Mouse (Mus musculus) gastrocnemius, postnatal 4 days (tissue): ENCODE results near the gene Scn1b. TPM values are rescaled to one million over a fixed set of nuclear protein-coding genes. Genes with fewer than 3 reads are reported as not detected.
A peak's percentile ranks its signal among the peaks of the same experiment; 100 is the strongest.

Source experiments
- DNase-seq, 2 experiments: peaks; one replicate each; pipeline ENCODE4 v3.0.0; 2021 to 2022; ENCODE audit warnings: low spot score in 2 of 2, mixed read lengths in 2 of 2
- long read RNA-seq, 2 experiments: library from polyadenylated mRNA; stranded (forward); transcript quantifications; one replicate each; pipeline ENCODE4 v2.0.0; 2021
- total RNA-seq, 2 experiments: library from RNA; stranded (reverse); gene quantifications; 2 replicates each; pipeline ENCODE4 v1.2.3; 2021

Scn1b gene
- total RNA-seq, result 10 to 100 TPM; 90.6 to 98.1 TPM
- long read RNA-seq, experiment 1, transcript Scn1b-203 (5 exons, 1,501 nt), result minor isoform, 11 of 86 reads
- long read RNA-seq, experiment 1, transcript Scn1b-201 (6 exons, 1,573 nt), result major isoform, 66 of 86 reads
- long read RNA-seq, experiment 1, partial matches to known transcripts, result 6 of 86 reads
- long read RNA-seq, experiment 1, other reads (novel, unspliced or antisense), result 3 of 86 reads
- long read RNA-seq, experiment 2, transcript Scn1b-201 (6 exons, 1,573 nt), result major isoform, 92 of 109 reads
- long read RNA-seq, experiment 2, transcript Scn1b-203 (5 exons, 1,501 nt), result minor isoform, 9 of 109 reads
- long read RNA-seq, experiment 2, partial matches to known transcripts, result 6 of 109 reads
- long read RNA-seq, experiment 2, other reads (novel, unspliced or antisense), result 2 of 109 reads

DNA sequence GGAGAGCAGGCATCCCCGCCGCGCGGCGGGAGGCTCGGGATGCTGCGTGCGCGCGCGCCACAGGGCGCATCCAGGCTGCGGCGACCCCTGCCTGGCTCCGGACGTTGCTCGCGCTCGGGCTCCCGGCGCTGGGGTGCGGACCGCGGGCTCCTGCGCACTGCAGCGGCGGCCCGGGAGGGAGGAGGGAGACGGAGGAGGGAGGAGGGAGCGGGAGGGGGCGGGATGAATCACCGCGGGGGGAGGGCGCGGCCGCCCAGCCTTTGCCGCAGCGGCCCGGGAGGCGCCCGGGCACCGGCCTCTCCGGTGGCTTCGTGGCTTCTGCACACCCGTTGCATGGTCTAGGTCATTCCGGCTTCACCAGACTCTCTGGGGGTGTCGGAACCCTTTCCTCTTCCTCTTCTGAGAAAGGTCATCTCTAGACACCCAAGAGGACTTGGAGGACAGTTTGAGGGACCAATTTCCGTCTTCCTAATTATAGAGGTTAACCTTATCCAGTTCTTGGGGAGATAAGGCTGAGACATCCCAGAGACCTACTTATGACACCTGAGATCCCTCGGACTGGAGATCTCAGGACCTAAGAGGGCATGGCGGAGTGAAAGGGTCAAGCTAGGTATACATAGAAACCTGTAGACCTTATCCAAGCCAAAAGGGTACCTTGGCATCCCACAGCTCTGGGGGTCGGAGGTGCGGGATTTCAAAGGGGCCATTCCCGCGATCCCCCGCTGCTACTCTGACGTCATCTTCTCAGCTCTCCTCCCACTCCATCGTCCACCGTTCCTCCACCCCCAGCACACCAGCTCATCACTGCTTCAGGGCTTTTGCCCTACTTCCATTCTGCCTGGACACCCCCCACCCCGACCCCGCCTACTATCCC, at the start of gene Scn1b:
Gene Scn1b (minus strand): TSS at position 153 of the 874 bp plus-strand sequence.
- peak in 1 of 2 experiments; percentile 65 for DNase-seq

DNA sequence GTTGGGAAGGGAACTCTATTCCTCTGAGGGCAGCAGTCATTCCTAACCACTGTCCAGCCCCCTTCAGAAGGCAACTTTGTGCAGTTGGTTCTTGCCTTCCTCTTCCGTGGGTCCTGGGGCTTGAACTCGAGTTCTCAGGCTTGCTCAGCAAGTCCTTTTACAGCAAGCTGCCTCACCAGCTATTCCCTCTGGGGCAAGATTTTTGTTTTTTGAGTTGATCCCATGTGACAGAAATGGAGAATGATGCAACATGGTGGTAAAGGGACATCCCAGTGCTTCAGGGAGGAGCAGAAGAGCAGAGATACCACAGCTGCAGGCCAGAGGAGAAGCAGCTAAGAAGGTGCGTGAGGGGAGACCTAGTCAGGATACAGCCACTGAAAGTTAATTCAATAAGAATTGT, 48.3 kb upstream of the Scn1b start:
- DNase-seq, result no peak

DNA sequence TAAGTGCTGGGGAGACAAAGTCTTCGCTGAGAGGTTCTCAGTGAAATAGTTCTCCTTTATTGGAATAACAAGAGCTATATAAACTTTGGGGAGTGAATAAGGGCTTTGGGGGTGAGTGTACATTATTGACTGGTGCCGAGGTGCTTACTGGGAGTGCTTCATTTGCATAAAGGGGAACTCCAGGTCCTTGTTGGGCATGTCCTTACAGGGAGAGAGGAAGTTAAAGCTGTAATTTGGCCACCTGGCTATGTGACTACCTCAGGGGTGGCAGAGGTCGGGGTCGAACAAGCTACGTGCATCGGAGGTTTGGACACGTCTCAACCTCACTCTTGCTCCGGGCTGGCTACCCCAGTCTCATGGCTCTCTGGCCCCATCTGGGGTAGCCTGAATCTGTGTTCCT, 47.7 kb upstream of the Scn1b start:
- no peak for DNase-seq

DNA sequence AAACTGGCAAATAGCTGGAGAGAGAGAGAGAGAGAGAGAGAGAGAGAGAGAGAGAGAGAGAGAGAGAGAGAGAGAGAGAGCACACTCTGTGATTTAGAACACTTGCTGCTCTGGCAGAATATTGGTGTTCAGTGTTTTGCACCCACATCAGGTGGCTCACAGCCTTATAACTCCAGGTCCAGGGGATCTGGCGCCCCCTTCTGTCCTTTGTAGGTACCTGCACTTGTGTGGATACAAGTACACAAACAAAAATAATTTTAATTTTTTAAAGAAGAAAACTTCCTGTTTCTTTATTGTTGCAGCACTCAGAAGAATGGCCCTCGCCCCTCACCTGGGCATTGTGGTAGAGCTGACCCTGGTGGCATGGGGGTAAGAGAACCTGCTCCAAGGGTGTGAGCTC, 45.4 kb upstream of the Scn1b start:
- no peak for DNase-seq

DNA sequence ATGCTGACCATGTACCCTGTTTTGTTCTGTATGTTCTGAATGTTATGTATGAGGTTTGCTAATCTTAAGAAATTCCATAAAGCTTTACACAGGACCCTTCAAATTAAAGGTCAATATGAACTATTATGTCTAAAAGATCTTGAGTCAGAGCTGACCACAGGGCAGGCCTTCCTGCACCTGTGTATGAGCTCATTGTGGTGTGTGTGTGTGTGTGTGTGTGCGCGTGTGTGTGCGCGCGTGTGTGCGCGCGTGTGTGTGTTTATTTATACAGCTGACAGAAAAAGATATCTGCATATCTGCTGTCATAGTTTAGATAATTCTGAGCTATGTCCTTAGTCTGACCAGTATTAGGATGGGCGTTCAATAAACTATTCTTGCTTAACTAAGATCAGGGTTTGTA, 43.7 kb upstream of the Scn1b start:
- no peak for DNase-seq

DNA sequence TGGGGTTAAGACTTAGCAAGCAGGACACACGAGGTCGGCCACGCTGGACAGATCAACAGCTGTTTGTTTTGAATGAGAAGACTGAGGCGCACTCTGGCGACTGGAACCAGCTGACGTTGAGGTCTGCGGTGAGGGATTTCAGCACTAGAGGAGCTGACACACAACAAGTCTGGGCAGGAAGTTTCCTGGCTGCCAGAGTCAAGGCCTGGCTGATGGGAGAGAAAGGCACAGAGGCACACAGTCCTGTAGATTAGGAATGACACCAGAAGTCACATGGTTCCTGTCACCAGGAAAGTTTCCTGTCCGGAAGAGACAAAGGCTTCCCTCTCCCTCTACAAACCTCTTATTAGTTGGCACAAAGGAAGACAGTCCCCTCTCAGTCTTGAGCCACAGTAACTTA, 41.6 kb upstream of the Scn1b start:
- peak in 1 of 2 experiments; percentile 23 for DNase-seq

DNA sequence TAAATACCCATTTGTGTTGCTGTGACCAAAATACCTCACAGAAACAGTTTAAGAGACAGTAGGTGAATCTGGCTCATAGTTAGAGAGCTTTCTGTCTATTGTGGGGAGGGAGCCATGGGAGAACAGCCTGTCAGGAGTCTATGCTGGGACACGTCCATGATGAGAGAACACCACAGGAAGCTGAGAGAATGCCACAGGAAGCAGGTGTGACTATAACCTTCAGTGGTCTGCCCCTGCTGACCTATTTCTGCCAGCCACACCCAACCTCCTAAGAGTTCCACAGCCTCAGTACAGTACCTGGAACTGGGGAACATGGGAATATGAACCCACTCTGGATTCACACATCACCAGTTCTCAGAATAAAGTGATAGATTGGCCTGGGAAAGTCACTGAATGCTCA, 37.9 kb upstream of the Scn1b start:
- DNase-seq, result no peak

DNA sequence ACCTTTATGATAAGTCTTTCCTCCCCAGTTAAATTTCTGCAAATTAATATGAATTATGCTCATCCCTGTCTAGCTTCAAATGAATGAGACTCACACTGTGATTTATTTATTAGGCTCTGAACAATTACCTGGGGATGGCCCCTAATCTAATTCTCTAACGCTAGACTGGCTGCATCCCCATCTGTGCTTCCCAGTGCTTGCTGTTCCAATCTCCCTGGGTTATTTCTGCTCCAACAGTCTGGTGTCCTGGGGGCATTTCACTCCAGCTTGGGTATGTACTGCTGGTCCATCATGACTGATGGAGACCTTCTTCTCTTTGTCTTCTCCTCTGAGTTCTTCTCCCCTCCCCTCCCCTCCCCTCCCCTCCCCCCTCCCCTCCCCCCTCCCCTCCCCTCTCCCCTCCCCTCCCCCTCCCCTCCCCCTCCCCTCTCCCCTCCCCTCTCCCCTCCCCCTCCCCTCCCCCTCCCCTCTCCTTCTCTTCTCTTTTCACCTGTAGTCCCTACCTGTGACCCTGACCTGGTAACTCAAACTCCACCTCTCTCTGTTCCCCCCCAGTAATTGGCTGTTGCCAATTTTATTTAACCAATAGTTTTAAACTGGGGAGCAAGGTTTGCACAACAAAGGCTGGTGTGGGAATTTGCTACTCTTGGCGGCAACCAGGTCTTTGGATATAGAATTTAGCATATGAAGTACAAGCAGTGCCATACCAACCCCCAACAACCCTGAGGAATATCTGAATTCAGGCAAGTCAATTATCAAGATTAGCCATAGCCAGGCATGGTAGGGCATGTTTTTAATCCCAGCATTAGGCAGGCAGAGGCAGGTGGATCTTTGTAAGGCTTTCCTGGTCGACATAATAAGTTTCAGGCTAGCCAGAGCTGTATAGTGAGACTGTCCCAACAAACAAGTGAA, 37.1 kb upstream of the Scn1b start:
- no peak for DNase-seq

DNA sequence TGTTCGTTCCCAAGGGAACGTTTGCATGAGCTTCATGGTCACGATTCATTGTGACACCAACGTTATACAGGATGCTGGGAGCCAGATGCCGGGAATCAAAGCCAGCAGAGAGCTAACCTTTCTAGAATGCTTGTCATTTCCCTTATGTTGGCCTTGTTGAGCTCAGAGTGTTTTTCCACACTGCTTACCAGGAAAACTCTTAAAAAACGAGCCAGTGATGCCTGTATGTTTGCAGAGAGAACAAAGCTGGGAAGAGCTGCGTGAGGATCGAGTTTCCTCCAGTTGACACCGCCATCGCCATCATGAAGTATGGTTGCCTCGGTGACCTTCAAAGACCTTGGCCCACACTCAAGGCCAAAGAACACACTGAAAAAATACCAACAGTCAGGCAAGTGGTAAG, 35.5 kb upstream of the Scn1b start:
- DNase-seq, result no peak

DNA sequence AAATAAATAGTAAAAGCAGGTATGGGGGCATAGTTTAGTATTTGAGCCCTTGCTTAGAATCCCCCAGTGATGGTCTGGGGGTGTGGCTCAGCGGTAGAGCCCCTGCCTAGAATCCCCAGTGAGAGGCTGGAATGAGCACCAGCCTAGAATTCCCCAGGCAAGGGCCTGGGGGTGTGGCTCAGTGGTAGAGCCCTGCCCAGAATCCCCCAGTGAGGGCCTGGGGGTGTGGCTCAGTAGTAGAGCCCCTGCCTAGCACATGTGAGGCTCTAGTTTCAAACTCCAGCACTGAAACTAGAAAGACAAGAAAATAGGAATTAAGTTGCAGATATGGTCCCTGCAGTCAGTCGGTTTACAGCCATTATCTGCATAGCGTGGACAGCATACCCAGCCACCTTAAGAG, 35.0 kb upstream of the Scn1b start:
- no peak for DNase-seq

DNA sequence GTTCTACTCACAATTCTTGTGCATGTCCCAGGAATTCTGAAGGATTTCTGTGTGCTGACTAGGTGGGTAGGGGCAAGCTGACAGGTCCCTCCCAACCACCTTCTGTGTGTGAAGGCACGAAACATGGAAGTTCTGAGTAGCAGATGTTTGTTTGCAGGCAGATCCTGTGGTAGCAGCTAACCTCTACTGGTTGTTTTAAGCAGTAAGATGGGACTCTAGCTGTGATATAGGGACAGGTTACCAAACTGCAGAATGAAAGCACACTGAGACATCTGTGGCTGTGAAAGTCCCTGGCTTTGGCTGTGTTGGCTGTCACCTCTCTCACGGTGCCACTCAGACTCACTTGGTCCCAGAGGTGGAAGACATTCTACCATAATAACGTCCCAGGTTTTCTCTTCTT, 34.4 kb upstream of the Scn1b start:
- no peak for DNase-seq

DNA sequence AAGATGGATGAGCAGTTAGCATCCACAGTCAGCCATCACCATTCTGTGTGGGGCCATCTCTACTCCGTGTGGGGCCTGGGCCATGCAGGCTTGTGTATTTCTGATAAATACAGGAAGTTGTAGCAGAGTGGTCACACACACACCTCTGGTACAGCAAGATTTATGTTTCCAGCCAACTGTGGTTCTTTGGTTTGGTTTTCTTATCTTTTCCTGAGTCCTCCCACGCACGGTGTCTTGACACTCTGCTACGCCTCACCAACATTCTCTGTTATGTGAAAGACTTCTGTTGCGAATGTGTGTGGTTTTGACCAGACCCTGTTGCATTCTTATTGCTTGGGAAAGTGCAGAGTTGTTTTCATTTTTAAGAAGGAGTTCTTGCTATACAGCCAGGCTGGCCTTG, 34.0 kb upstream of the Scn1b start:
- DNase-seq, result no peak

DNA sequence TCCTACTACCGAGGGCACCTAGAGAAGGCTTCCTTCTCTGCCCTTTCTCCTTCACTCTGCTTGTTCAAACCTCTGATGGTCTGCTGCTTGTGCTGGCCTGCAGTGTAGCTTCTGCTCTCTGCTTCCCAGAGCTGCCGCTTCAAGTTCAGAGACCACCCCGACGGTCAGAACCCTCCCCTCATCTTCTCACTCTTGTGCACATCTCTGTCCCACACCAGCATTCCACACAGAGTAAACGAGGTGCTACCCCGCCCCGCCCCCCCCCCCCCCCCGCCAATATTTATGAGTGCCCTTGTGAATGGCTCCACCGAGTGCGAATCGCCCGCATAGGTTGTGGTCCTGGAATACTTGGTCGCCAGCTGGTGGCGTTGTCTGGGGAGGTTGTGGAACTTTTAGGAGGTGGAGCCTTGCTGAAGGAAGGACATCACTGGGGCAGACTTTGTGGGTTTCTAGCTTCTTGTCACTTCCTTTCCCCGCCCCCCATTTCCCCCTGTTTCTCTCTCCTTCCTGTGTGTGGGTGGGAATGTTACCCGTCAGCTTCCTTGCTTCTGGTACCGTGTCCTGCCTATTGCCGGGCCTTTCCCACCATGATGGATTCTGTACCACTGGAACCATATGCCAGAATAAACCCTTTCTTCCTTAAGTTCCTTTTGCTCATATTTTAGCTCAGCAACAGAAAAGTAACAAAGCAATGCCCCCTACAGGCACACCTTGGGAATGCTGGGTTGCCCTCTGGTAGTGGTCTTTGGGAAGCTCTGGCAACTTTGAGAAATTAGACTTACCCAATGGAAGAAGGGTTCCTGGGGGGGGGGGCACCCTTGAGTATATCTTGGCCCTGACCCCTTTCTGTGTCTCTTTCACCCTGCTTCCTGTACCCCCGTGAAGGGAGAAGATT, 29.5 kb upstream of the Scn1b start:
- no peak for DNase-seq

DNA sequence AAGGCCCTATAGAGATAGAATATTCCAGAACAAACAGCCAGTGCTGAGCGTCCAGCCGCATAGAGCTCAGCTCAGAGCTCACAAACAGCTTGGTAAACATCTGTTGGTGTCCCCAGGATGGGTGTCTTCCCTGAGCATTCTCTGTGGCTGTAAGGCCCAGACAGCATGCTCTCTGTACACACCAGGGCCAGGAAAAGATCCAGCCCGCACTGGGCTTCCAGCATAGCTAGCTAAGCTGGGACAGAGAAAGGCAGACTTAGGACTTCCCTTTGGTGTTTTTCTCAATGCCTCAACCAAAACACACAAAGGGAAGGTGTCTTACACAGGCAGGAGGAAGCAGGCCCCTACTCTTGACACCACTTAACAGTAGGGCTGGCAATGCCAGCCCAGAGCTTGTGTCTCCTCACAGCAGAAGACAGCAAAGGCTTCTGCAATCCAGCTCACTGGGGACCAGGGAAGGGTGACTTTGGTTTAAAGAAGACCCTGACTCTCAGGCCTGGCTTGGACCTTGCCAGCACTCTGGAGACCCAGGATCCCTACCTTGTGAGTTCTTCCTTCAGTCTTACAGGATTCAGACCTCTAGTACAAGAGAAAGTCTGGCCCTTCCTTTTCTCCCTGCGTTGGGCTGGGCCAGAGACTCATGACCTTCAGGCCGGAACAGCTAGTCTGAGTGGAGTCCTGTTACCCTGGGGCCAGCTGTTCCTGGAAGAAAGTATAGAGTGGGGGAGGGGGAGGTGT, 28.7 kb upstream of the Scn1b start, which contains the start of gene Gramd1a:
Gene Gramd1a (minus strand): TSS at position 601 of the 738 bp plus-strand sequence.
- DNase-seq, result no peak

DNA sequence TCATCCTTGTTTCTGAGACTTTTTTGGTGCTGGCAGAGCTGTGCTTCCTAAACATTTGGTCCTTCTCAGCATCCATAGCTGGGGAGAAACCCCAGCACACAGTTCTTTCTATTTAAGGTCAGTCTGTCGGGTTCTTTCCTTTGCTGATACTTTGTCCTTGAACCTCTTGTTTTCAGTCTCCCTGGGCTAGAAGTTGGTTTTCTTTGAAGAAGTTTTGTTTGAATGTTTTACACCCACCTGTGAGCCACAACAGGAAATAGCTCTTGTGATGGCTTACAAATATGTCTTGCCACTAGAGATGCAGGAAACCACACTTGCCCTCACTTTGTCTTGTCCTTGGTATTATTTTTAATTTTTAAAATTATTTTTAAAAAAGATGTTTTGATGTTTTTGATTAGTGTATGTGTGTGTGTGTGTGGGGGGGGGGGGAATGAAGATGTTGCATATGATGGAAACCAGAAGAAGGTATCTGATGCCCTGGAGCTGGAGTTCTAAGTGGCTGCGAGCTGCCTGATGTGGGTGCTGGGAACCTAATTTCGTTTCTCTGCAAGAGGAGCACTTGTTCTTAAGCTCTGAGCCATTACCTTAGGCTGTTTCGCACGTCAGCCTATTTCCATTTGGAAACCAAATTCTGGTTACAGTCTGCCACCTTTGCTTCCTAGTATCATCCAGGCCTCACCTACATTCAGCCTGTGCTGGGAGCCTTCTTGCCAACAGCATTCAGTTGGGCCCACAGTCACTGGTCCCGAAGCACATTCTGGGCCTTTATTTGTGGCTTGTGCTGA, 26.9 kb upstream of the Scn1b start:
- no peak for DNase-seq

DNA sequence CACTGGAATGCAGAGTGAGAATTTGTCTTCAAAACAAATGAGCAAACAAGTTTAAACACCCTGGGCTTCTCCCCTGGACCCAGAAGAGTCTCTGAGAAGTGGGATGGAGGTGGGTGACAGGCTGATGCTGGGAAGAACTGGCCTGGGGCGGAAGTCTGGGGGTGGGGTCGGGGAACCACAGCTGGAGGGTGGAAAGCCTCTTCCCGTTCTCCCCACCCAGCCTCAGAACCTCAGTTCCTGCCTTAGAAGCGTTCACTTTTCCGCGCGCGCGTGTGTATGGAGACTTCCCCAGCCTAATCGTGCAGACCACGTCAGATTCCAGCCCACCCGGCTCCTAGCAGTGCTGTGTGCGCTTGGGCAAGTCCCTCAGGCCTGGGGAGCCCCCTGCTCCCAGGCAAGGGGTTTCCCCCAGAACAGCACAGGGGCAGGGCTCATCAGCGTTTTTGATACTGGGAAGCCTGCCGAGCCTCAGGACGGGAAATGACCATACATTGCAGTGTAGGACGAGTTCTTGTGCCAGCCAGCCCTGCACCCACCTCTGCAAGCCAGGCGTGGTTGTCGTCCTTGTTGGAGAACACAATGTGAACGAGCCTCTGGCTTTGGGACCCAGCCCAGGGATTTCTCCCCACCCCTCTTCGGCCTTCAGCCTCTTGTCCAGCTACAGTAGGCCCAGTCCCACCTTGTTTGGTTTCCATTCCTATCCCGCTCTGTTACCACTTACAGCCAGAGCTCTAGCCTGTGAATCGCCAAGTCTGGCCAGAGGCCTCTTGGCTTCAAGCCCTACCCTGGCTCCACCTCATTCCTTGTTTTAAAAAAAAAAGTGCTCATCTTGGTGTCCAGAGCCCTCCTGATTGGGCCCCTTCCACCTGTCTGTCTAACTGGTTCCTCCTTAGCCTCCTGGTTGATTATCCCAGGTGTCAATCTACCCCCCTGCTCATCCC, 24.8 kb upstream of the Scn1b start:
- DNase-seq, result peak; percentile 46 to 71

DNA sequence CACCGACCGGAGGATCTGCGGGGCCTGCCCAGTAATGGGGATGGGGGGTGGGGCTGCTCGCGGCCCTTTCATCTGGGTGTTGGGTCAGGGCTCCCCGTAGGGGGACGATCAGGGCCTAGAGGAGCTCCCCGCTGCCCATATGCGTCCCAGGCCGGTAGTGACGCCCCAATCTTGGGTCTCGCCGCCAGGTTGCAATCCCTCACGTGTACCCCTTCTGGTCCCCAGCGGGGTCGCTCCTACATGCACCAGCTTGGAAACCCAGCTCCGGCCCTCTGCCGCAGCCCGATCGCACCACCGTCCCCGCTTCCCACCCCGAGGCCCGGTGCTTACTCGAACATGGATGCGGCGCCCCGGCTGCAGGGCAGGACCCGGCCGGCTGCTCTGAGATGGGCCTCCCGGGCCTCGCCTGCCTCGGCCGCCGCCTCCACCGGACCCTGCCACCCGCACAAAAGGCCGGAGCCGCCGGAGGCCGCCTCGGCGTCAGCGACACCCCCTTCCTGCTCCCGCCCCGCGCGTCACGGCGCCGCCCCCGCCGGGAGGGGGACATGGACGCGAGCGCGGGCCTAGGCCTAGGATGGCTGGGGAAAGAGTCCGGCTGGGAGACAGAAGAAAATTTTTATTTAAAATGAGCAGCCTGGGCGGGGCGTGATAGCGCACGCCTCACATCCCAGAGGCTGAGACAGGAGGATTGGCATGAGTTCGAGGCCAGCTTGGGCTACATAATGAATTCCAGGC, 23.9 kb upstream of the Scn1b start:
- DNase-seq, result peak; percentile 89 to 90
